Mouse (Mus musculus) midbrain, embryonic 16.5 days (tissue): ENCODE data around the gene Ktn1. TPM values are rescaled to one million over a fixed set of nuclear protein-coding genes. Genes with fewer than 3 reads are reported as not detected.

Experiments used
- ATAC-seq: fragments of 200-750 bp; cut with Nextera tagmentation; 2 replicates; pipeline ENCODE4 v1.8.0; 2017; ENCODE audit warnings: moderate TSS enrichment
- H3K27ac ChIP-seq: fragments of 300-500 bp; sonication (generic); 2 replicates; pipeline ENCODE4 v1.5.1; 2014; ENCODE audit warnings: mild to moderate bottlenecking, low read length, mixed read lengths
- H3K27me3 ChIP-seq: fragments of 300-500 bp; sonication (generic); 2 replicates; pipeline ENCODE4 v1.6.1; 2014; ENCODE audit warnings: low read depth, low read length, mixed read lengths; ENCODE audit not compliant: control insufficient read depth, insufficient read depth
- H3K36me3 ChIP-seq: fragments of 300-500 bp; sonication (generic); 2 replicates; pipeline ENCODE4 v1.6.1; 2014; ENCODE audit warnings: mild to moderate bottlenecking, low read length, moderate library complexity, mixed read lengths; ENCODE audit not compliant: control insufficient read depth, insufficient read depth
- H3K4me1 ChIP-seq: fragments of 300-500 bp; sonication (generic); 2 replicates; pipeline ENCODE4 v1.6.1; 2014; ENCODE audit warnings: mild to moderate bottlenecking, low read length, mixed read lengths; ENCODE audit not compliant: control insufficient read depth, insufficient read depth
- H3K4me2 ChIP-seq: fragments of 300-500 bp; sonication (generic); 2 replicates; pipeline ENCODE4 v1.6.1; 2014; ENCODE audit warnings: mild to moderate bottlenecking, low read length, mixed read lengths
- H3K4me3 ChIP-seq: fragments of 300-500 bp; sonication (generic); 2 replicates; pipeline ENCODE4 v1.5.1; 2014; ENCODE audit warnings: low read depth, mild to moderate bottlenecking, low read length, moderate library complexity, mixed read lengths
- H3K9ac ChIP-seq: fragments of 300-500 bp; sonication (generic); 2 replicates; pipeline ENCODE4 v1.6.1; 2014; ENCODE audit warnings: low read depth, low read length, mixed read lengths
- H3K9me3 ChIP-seq: fragments of 300-500 bp; sonication (generic); replicated peaks from 2 replicates; pipeline ENCODE4 v1.6.1; 2014; ENCODE audit warnings: mild to moderate bottlenecking, low read length, mixed read lengths; ENCODE audit not compliant: control insufficient read depth, poor library complexity, severe bottlenecking
- WGBS: fragments of 180-500 bp; shearing (Covaris S2); extraction: QIAGEN DNeasy Blood & Tissue Kit; methylation state at CpG from one replicate; pipeline ENCODE4 v1.1.7; 2014; 5-methylcytosine and 5-hydroxymethylcytosine counted together
- polyA plus RNA-seq: library from polyadenylated mRNA; unstranded; fragments of >200 nt; fragmentation: Nextera tagmentation; extraction: Ambion mirVana; gene quantifications from 2 replicates; pipeline ENCODE4 v1.2.1, GENCODE M21; 2015

Ktn1 gene
- polyA plus RNA-seq, 1 experiment from 2014 or later, result 62.5 TPM

GRCm38 (mm10) chr14:47650338-47650720 lies 2.1 kb downstream of the Ktn1 start:
- H3K36me3 ChIP-seq, result no peaks in the 10 kb centered on the region
- H3K27ac ChIP-seq, result no peak overlapping the region
- peak overlapping the region; percentile 99 for H3K4me3 ChIP-seq
- 8% methylated on average over 6 of the region's 6 CpGs for WGBS
- peak overlapping the region; percentile 60 for H3K4me2 ChIP-seq
- peaks cover 20% of the 10 kb centered on the region for H3K4me1 ChIP-seq
- ATAC-seq, result no peak
- H3K27me3 ChIP-seq, result no peaks in the 10 kb centered on the region
- no peaks in the 10 kb centered on the region for H3K9me3 ChIP-seq
- peak overlapping the region; percentile 97 for H3K9ac ChIP-seq

GRCm38 (mm10) chr14:47651272-47651671 lies 3.0 kb downstream of the Ktn1 start:
- Histone ChIP-seq H3K9ac (no peak overlapping the region), H3K27me3 (no peaks in the 10 kb centered on the region), H3K9me3 (no peaks in the 10 kb centered on the region), H3K27ac (no peak overlapping the region), H3K36me3 (no peaks in the 10 kb centered on the region), H3K4me3 (no peak overlapping the region), H3K4me1 (peaks cover 20% of the 10 kb centered on the region), H3K4me2 (no peak overlapping the region)
- no peak for ATAC-seq
- WGBS, result 89% methylated on average over 4 of the region's 4 CpGs

- 95% methylated on average over 2 of the region's 2 CpGs for WGBS
- Histone ChIP-seq H3K9ac (no peak overlapping the region), H3K27me3 (no peaks in the 10 kb centered on the region), H3K4me2 (no peak overlapping the region), H3K27ac (no peak overlapping the region), H3K4me1 (peaks cover 12% of the 10 kb centered on the region), H3K9me3 (no peaks in the 10 kb centered on the region), H3K4me3 (no peak overlapping the region), H3K36me3 (no peaks in the 10 kb centered on the region)
- no peak for ATAC-seq
Measured at GRCm38 (mm10) chr14:47655444-47655843, 7.2 kb downstream of the Ktn1 start.

GRCm38 (mm10) chr14:47663844-47664469 lies 15.7 kb downstream of the Ktn1 start:
- Histone ChIP-seq H3K9me3 (no peaks in the 10 kb centered on the region), H3K4me3 (no peak overlapping the region), H3K27me3 (no peaks in the 10 kb centered on the region), H3K36me3 (0 out of 2 replicates have a peak, but pooled peaks cover 4% of the 10 kb centered on the region), H3K4me1 (no peaks in the 10 kb centered on the region), H3K4me2 (no peak overlapping the region), H3K27ac (no peak overlapping the region), H3K9ac (no peak overlapping the region)
- ATAC-seq, result no peak
- WGBS, result 86% methylated on average over 11 of the region's 11 CpGs

- no peak overlapping the region for H3K4me2 ChIP-seq
- no peak overlapping the region for H3K9ac ChIP-seq
- 0 out of 2 replicates have a peak, but pooled peaks cover 4% of the 10 kb centered on the region for H3K36me3 ChIP-seq
- H3K27ac ChIP-seq, result no peak overlapping the region
- no peak overlapping the region for H3K4me3 ChIP-seq
- no peak for ATAC-seq
- no peaks in the 10 kb centered on the region for H3K27me3 ChIP-seq
- H3K4me1 ChIP-seq, result no peaks in the 10 kb centered on the region
- no peaks in the 10 kb centered on the region for H3K9me3 ChIP-seq
Measured at GRCm38 (mm10) chr14:47664470-47664864, 16.2 kb downstream of the Ktn1 start.

GRCm38 (mm10) chr14:47665061-47665778 lies 17.0 kb downstream of the Ktn1 start:
- no peaks in the 10 kb centered on the region for H3K27me3 ChIP-seq
- ATAC-seq, result no peak
- no peaks in the 10 kb centered on the region for H3K9me3 ChIP-seq
- no peak overlapping the region for H3K4me3 ChIP-seq
- no peak overlapping the region for H3K4me2 ChIP-seq
- H3K36me3 ChIP-seq, result 0 out of 2 replicates have a peak, but pooled peaks cover 4% of the 10 kb centered on the region
- no peak overlapping the region for H3K27ac ChIP-seq
- no peaks in the 10 kb centered on the region for H3K4me1 ChIP-seq
- WGBS, result 93% methylated on average over 5 of the region's 5 CpGs
- H3K9ac ChIP-seq, result no peak overlapping the region

- no peaks in the 10 kb centered on the region for H3K27me3 ChIP-seq
- H3K4me3 ChIP-seq, result no peak overlapping the region
- no peak overlapping the region for H3K27ac ChIP-seq
- H3K9ac ChIP-seq, result no peak overlapping the region
- no peak overlapping the region for H3K4me2 ChIP-seq
- no peak for ATAC-seq
- H3K36me3 ChIP-seq, result peaks cover 4% of the 10 kb centered on the region; the same call in 1 of the 2 replicates
- no peaks in the 10 kb centered on the region for H3K4me1 ChIP-seq
- H3K9me3 ChIP-seq, result no peaks in the 10 kb centered on the region
Measured at GRCm38 (mm10) chr14:47668096-47668495, 19.8 kb downstream of the Ktn1 start.

GRCm38 (mm10) chr14:47682886-47683285 lies 34.6 kb downstream of the Ktn1 start:
- Histone ChIP-seq H3K36me3 (peaks cover 39% of the 10 kb centered on the region), H3K27ac (no peak overlapping the region), H3K4me3 (no peak overlapping the region), H3K27me3 (no peaks in the 10 kb centered on the region), H3K9ac (no peak overlapping the region), H3K4me2 (no peak overlapping the region), H3K4me1 (no peaks in the 10 kb centered on the region), H3K9me3 (no peaks in the 10 kb centered on the region)
- WGBS, result 95% methylated on average over 10 of the region's 10 CpGs
- no peak for ATAC-seq

- Histone ChIP-seq H3K4me2 (no peak overlapping the region), H3K9me3 (no peaks in the 10 kb centered on the region), H3K27ac (no peak overlapping the region), H3K4me1 (no peaks in the 10 kb centered on the region), H3K36me3 (peaks cover 35% of the 10 kb centered on the region), H3K4me3 (no peak overlapping the region), H3K9ac (no peak overlapping the region), H3K27me3 (no peaks in the 10 kb centered on the region)
- WGBS, result 93% methylated on average over 5 of the region's 5 CpGs
- no peak for ATAC-seq
Measured at GRCm38 (mm10) chr14:47684579-47684978, 36.3 kb downstream of the Ktn1 start.
